Mouse (Mus musculus): Measurements from ENCODE around the gene Nphs1. TPM values are rescaled to one million over a fixed set of nuclear protein-coding genes. Genes with fewer than 3 reads are reported as not detected.

The Nphs1 gene
- polyA plus RNA-seq, 1 experiment from 2014 or later, result 5.5 TPM

GRCm38 (mm10) chr7:30435156-30435555 is 23.0 kb upstream of the Nphs1 start:
- ATAC-seq (ENCODE audit: low FRiP score, low TSS enrichment), result no peak

GRCm38 (mm10) chr7:30436879-30437278 is 21.2 kb upstream of the Nphs1 start:
- ATAC-seq (ENCODE audit: low FRiP score, low TSS enrichment), result no peak
- Histone ChIP-seq H3K4me2 (replicated peaks; ENCODE audit: low read depth, low read length) (no peak overlapping the region), H3K36me3 (ENCODE audit: insufficient read depth, low read length) (no peaks in the 10 kb centered on the region), H3K27me3 (ENCODE audit: insufficient read depth, low read length) (peaks cover 15% of the 10 kb centered on the region), H3K4me1 (ENCODE audit: insufficient read depth, low read length) (0 out of 2 replicates have a peak, but pooled peaks cover 3% of the 10 kb centered on the region), H3K27ac (ENCODE audit: low read length) (no peak overlapping the region), H3K4me3 (ENCODE audit: low read length) (no peak overlapping the region), H3K9me3 (ENCODE audit: low read length) (no peaks in the 10 kb centered on the region), H3K9ac (replicated peaks; ENCODE audit: low read length) (no peak overlapping the region)
- 18% methylated on average over 10 of the region's 10 CpGs for WGBS

More at GRCm38 (mm10) chr7:30435156-30435555, 23.0 kb upstream of the Nphs1 start:
- Histone ChIP-seq H3K4me2 (replicated peaks; ENCODE audit: low read depth, low read length) (no peak overlapping the region), H3K9me3 (ENCODE audit: low read length) (no peaks in the 10 kb centered on the region), H3K4me1 (ENCODE audit: insufficient read depth, low read length) (no peaks in the 10 kb centered on the region), H3K27ac (ENCODE audit: low read length) (no peak overlapping the region), H3K4me3 (ENCODE audit: low read length) (no peak overlapping the region), H3K36me3 (ENCODE audit: insufficient read depth, low read length) (no peaks in the 10 kb centered on the region), H3K27me3 (ENCODE audit: insufficient read depth, low read length) (peaks cover 15% of the 10 kb centered on the region), H3K9ac (replicated peaks; ENCODE audit: low read length) (no peak overlapping the region)
- 46% methylated on average over 9 of the region's 9 CpGs for WGBS

GRCm38 (mm10) chr7:30439734-30440133 is 18.4 kb upstream of the Nphs1 start:
- Histone ChIP-seq H3K36me3 (ENCODE audit: insufficient read depth, low read length) (no peaks in the 10 kb centered on the region), H3K9me3 (ENCODE audit: low read length) (no peaks in the 10 kb centered on the region), H3K27ac (ENCODE audit: low read length) (no peak overlapping the region), H3K27me3 (ENCODE audit: insufficient read depth, low read length) (peaks cover 15% of the 10 kb centered on the region), H3K4me2 (replicated peaks; ENCODE audit: low read depth, low read length) (no peak overlapping the region), H3K9ac (replicated peaks; ENCODE audit: low read length) (no peak overlapping the region), H3K4me3 (ENCODE audit: low read length) (no peak overlapping the region), H3K4me1 (ENCODE audit: insufficient read depth, low read length) (peaks cover 18% of the 10 kb centered on the region)
- no peak for ATAC-seq (ENCODE audit: low FRiP score, low TSS enrichment)
- WGBS, result 79% methylated on average over 13 of the region's 13 CpGs

GRCm38 (mm10) chr7:30440697-30441096 is 17.4 kb upstream of the Nphs1 start:
- WGBS, result 29% methylated on average over 3 of the region's 5 CpGs
- Histone ChIP-seq H3K9me3 (ENCODE audit: low read length) (no peaks in the 10 kb centered on the region), H3K4me3 (ENCODE audit: low read length) (no peak overlapping the region), H3K36me3 (ENCODE audit: insufficient read depth, low read length) (no peaks in the 10 kb centered on the region), H3K4me1 (ENCODE audit: insufficient read depth, low read length) (peaks cover 22% of the 10 kb centered on the region), H3K27me3 (ENCODE audit: insufficient read depth, low read length) (peaks cover 15% of the 10 kb centered on the region), H3K27ac (ENCODE audit: low read length) (no peak overlapping the region), H3K4me2 (replicated peaks; ENCODE audit: low read depth, low read length) (no peak overlapping the region), H3K9ac (replicated peaks; ENCODE audit: low read length) (no peak overlapping the region)
- ATAC-seq (ENCODE audit: low FRiP score, low TSS enrichment), result no peak

- H3K9me3 ChIP-seq (ENCODE audit: low read length), result no peaks in the 10 kb centered on the region; the same call in 1 of the 2 replicates
- WGBS, result 22% methylated on average over 9 of the region's 9 CpGs
- H3K27ac ChIP-seq (ENCODE audit: low read length), result no peak overlapping the region
- peak overlapping the region; percentile 66; the same call in 1 of the 2 replicates for H3K4me3 ChIP-seq (ENCODE audit: low read length)
- peaks cover 22% of the 10 kb centered on the region for H3K4me1 ChIP-seq (ENCODE audit: insufficient read depth, low read length)
- H3K4me2 ChIP-seq (replicated peaks; ENCODE audit: low read depth, low read length), result peak overlapping the region; percentile 88
- peaks cover 9% of the 10 kb centered on the region; the same call in 1 of the 2 replicates for H3K27me3 ChIP-seq (ENCODE audit: insufficient read depth, low read length)
- H3K36me3 ChIP-seq (ENCODE audit: insufficient read depth, low read length), result no peaks in the 10 kb centered on the region
- H3K9ac ChIP-seq (replicated peaks; ENCODE audit: low read length), result no peak overlapping the region
- no peak for ATAC-seq (ENCODE audit: low FRiP score, low TSS enrichment)
Observed at GRCm38 (mm10) chr7:30443696-30444095, 14.4 kb upstream of the Nphs1 start.

GRCm38 (mm10) chr7:30444154-30444970 is 13.8 kb upstream of the Nphs1 start:
- Histone ChIP-seq H3K27ac (ENCODE audit: low read length) (no peak overlapping the region), H3K9ac (replicated peaks; ENCODE audit: low read length) (peak overlapping the region; percentile 65), H3K4me3 (ENCODE audit: low read length) (peak overlapping the region; percentile 66), H3K4me2 (replicated peaks; ENCODE audit: low read depth, low read length) (peak overlapping the region; percentile 88), H3K27me3 (ENCODE audit: insufficient read depth, low read length) (peaks cover 9% of the 10 kb centered on the region; the same call in 1 of the 2 replicates), H3K4me1 (ENCODE audit: insufficient read depth, low read length) (peaks cover 22% of the 10 kb centered on the region), H3K36me3 (ENCODE audit: insufficient read depth, low read length) (no peaks in the 10 kb centered on the region), H3K9me3 (ENCODE audit: low read length) (no peaks in the 10 kb centered on the region; the same call in 1 of the 2 replicates)
- ATAC-seq (ENCODE audit: low FRiP score, low TSS enrichment), result peak; percentile 39; the same call in 1 of the 2 replicates
- WGBS, result under 1% methylated on average over 37 of the region's 38 CpGs

- peak within 1 kb of the TSS; percentile 88 for H3K4me2 ChIP-seq (replicated peaks; ENCODE audit: low read depth, low read length)
- peak within 1 kb of the TSS; percentile 66 for H3K4me3 ChIP-seq (ENCODE audit: low read length)
- H3K9me3 ChIP-seq (ENCODE audit: low read length), result no peaks in the 10 kb centered on the region; the same call in 1 of the 2 replicates
- H3K9ac ChIP-seq (replicated peaks; ENCODE audit: low read length), result peak within 1 kb of the TSS; percentile 65
- no peaks in the 10 kb centered on the region for H3K36me3 ChIP-seq (ENCODE audit: insufficient read depth, low read length)
- H3K27me3 ChIP-seq (ENCODE audit: insufficient read depth, low read length), result peaks cover 9% of the 10 kb centered on the region; the same call in 1 of the 2 replicates
- peak; percentile 77 for ATAC-seq (ENCODE audit: low FRiP score, low TSS enrichment)
- no peak within 1 kb of the TSS for H3K27ac ChIP-seq (ENCODE audit: low read length)
- H3K4me1 ChIP-seq (ENCODE audit: insufficient read depth, low read length), result peaks cover 22% of the 10 kb centered on the region
- under 1% methylated on average over 57 of the region's 72 CpGs for WGBS
Observed at GRCm38 (mm10) chr7:30444971-30445751, 13.0 kb upstream of the Nphs1 start, which contains the start of gene Aplp1. Gene Aplp1 (minus strand): TSS chr7:30445535.

- 71% methylated on average over 7 of the region's 7 CpGs for WGBS
- H3K9ac ChIP-seq (replicated peaks; ENCODE audit: low read length), result no peak overlapping the region
- ATAC-seq (ENCODE audit: low FRiP score, low TSS enrichment), result no peak
- H3K4me1 ChIP-seq (ENCODE audit: insufficient read depth, low read length), result peaks cover 13% of the 10 kb centered on the region; the same call in 1 of the 2 replicates
- H3K27ac ChIP-seq (ENCODE audit: low read length), result no peak overlapping the region
- peaks cover 42% of the 10 kb centered on the region for H3K27me3 ChIP-seq (ENCODE audit: insufficient read depth, low read length)
- H3K4me3 ChIP-seq (ENCODE audit: low read length), result no peak overlapping the region
- no peak overlapping the region for H3K4me2 ChIP-seq (replicated peaks; ENCODE audit: low read depth, low read length)
- no peaks in the 10 kb centered on the region for H3K36me3 ChIP-seq (ENCODE audit: insufficient read depth, low read length)
- H3K9me3 ChIP-seq (ENCODE audit: low read length), result no peaks in the 10 kb centered on the region; the same call in 1 of the 2 replicates
Observed at GRCm38 (mm10) chr7:30450241-30450640, 7.9 kb upstream of the Nphs1 start.

GRCm38 (mm10) chr7:30453327-30453726 is 4.8 kb upstream of the Nphs1 start:
- Histone ChIP-seq H3K9me3 (ENCODE audit: low read length) (no peaks in the 10 kb centered on the region), H3K27ac (ENCODE audit: low read length) (no peak overlapping the region), H3K4me3 (ENCODE audit: low read length) (no peak overlapping the region), H3K36me3 (ENCODE audit: insufficient read depth, low read length) (no peaks in the 10 kb centered on the region), H3K27me3 (ENCODE audit: insufficient read depth, low read length) (peaks cover 63% of the 10 kb centered on the region), H3K4me2 (replicated peaks; ENCODE audit: low read depth, low read length) (peak overlapping the region; percentile 44), H3K4me1 (ENCODE audit: insufficient read depth, low read length) (peaks cover 17% of the 10 kb centered on the region; the same call in 1 of the 2 replicates), H3K9ac (replicated peaks; ENCODE audit: low read length) (no peak overlapping the region)
- WGBS, result 15% methylated on average over 25 of the region's 25 CpGs
- no peak for ATAC-seq (ENCODE audit: low FRiP score, low TSS enrichment)

Measured in kidney, embryonic 16.5 days (tissue).